Mouse (Mus musculus): ENCODE data around the gene Qsox1. TPM values are rescaled to one million over a fixed set of nuclear protein-coding genes. Genes with fewer than 3 reads are reported as not detected.

Gene Qsox1
- polyA plus RNA-seq, 1 experiment from 2014 or later, result 23.4 TPM

DNA sequence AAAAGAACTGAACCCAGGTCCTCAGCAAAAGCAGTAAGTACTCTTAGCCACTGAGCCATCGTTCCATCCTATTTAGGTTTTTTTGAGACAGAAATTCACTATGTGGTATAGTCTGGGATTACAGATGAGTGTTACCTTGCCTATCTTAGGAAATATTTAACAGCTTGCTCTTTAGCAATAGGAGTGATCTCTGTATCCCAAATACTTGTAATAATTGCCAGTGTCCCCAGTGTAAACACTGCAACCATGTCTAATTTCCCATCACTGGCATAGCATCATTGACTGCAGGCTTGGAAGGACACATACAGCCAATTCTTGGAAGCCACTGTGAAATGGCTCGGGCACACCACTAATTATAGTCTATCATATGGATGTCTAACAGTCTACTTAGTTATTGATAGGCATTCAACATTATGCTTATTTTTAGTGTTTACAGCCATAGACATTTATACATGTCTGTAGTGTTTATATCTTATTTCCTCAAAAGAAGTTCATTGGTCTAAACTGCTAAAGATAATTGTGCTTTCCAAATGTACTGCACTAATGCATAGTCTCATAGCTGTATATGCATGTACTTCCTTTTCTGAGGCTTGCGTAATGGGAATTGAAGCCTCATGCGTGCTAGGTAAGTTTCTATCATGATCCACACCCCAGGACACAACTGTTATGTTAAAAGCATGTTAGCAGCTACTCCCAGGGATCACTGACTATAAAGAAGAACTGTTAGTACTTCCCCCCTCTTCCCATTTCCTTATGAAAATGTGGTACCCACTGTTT, 13.4 kb upstream of the Qsox1 start:
- Histone ChIP-seq H3K27ac (no peak overlapping the region), H3K9ac (no peak overlapping the region), H3K27me3 (no peaks in the 10 kb centered on the region), H3K4me2 (no peak overlapping the region), H3K4me3 (no peak overlapping the region), H3K4me1 (replicated peaks) (no peaks in the 10 kb centered on the region), H3K36me3 (no peaks in the 10 kb centered on the region), H3K9me3 (replicated peaks) (no peaks in the 10 kb centered on the region)
- no peak for ATAC-seq (replicated peaks; ENCODE audit: insufficient number of reproducible peaks, insufficient read depth, low FRiP score, low read depth)
- 83% methylated on average over 4 of the region's 4 CpGs for WGBS

DNA sequence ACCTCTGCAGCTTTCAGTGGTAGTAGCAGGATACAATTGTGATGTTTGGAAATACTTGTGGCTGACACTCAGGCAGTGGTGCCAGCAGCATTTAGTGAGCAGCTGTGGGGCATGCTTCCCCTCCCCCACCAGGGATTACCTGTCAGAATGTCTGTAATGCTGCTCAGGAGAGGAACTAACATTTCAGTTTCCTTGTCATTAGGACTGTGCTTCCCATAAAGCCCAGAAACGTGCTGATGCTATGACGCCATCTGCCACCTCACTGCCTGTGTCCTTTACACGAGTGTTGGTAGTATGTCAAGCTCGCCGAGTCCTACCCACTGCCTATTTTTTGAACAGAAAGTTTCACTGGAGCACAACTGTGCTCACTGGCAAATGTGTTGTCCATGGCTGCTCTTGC, 8.0 kb upstream of the Qsox1 start:
- no peak for ATAC-seq (replicated peaks; ENCODE audit: insufficient number of reproducible peaks, insufficient read depth, low FRiP score, low read depth)
- Histone ChIP-seq H3K4me2 (no peak overlapping the region), H3K27me3 (no peaks in the 10 kb centered on the region), H3K9me3 (replicated peaks) (no peaks in the 10 kb centered on the region), H3K9ac (no peak overlapping the region), H3K36me3 (no peaks in the 10 kb centered on the region), H3K4me3 (no peak overlapping the region), H3K4me1 (replicated peaks) (no peaks in the 10 kb centered on the region), H3K27ac (no peak overlapping the region)
- 78% methylated on average over 5 of the region's 5 CpGs for WGBS

DNA sequence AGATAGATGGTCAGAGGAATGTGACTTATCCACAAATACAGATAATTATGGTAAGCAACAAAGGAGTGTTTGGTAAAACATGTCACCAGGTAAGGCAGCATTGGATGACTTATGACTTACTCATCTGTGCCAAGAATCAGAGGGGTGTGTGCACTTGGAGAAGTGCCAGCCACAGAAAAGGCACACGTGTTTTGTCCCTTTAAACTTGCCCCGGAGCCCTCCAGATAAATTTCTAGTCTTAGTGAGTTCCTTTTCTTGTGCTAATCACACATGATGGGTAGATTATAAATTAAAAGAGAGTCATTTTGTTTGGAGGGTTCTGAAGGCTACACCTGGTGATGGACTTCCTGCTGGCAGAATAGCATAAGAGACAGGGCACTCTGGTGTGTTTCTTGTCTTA, 3.5 kb upstream of the Qsox1 start:
- H3K4me1 ChIP-seq (replicated peaks), result peaks cover 14% of the 10 kb centered on the region
- no peak overlapping the region for H3K4me3 ChIP-seq
- no peaks in the 10 kb centered on the region for H3K27me3 ChIP-seq
- H3K36me3 ChIP-seq, result no peaks in the 10 kb centered on the region
- no peaks in the 10 kb centered on the region for H3K9me3 ChIP-seq (replicated peaks)
- no peak for ATAC-seq (replicated peaks; ENCODE audit: insufficient number of reproducible peaks, insufficient read depth, low FRiP score, low read depth)
- WGBS, result 41% methylated on average over 2 of the region's 2 CpGs
- no peak overlapping the region for H3K27ac ChIP-seq
- H3K4me2 ChIP-seq, result no peak overlapping the region
- H3K9ac ChIP-seq, result no peak overlapping the region

DNA sequence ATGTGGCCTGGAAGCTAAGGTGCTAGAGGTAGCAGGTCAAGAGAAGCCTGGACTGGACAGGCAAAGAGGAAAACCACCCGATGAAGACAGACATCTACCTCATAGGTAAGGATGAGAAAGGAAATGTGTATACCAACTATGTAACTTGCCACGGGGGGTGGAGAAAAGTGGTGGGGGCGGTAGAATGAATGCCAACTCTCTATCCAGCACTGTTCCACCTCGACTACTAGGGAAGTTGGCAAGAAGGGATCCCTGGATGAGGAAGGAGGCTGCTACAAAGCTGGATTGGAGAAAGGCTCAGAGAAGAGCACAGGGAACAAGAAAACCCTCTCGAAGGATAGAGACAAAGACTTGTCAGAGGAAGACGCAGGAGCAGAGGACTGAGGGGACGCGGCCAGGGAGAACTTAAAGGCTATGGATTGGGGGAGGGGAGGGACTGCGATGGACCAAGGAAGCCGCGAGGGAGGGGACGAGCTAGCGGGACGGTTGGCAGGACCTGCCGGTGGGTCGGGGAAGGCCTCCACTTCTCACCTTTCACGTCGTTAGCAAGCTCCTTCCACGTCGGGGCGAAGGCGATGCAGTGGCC, 601 bp downstream of the Qsox1 start:
- Histone ChIP-seq H3K27me3 (no peaks in the 10 kb centered on the region), H3K4me1 (replicated peaks) (peaks cover 33% of the 10 kb centered on the region), H3K9me3 (replicated peaks) (no peaks in the 10 kb centered on the region), H3K4me2 (peak overlapping the region; percentile 77), H3K36me3 (no peaks in the 10 kb centered on the region), H3K27ac (peak overlapping the region; percentile 67), H3K9ac (peak overlapping the region; percentile 69), H3K4me3 (peak overlapping the region; percentile 90)
- 3% methylated on average over 22 of the region's 22 CpGs for WGBS
- ATAC-seq (replicated peaks; ENCODE audit: insufficient number of reproducible peaks, insufficient read depth, low FRiP score, low read depth), result peak; percentile 45

DNA sequence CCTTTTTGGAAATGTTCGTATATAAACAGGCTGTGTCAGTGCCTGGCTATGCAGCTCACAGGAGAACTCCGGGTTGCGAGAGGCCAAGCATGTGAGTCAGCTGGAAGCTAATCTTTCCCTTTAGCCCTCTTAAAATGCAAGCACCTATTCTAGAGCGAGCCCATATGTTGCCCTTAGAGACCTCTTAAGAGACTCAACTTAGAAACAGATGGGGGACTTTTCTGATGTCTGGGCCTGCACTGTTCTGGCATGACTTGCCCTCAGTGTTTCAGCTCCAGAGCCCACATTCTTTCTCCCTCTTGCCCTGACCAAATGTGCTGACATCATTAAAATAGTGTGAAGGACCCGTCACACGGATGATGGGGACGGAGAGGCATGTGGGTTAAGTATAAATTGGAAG, 2.1 kb downstream of the Qsox1 start:
- Histone ChIP-seq H3K4me2 (peak overlapping the region; percentile 77), H3K9ac (no peak overlapping the region), H3K4me1 (replicated peaks) (peaks cover 33% of the 10 kb centered on the region), H3K27ac (peak overlapping the region; percentile 60), H3K36me3 (no peaks in the 10 kb centered on the region), H3K4me3 (peak overlapping the region; percentile 13), H3K9me3 (replicated peaks) (no peaks in the 10 kb centered on the region), H3K27me3 (no peaks in the 10 kb centered on the region)
- ATAC-seq (replicated peaks; ENCODE audit: insufficient number of reproducible peaks, insufficient read depth, low FRiP score, low read depth), result 0 out of 2 replicates have a peak, but pooled peaks have one; percentile 15
- WGBS, result 25% methylated on average over 7 of the region's 7 CpGs

DNA sequence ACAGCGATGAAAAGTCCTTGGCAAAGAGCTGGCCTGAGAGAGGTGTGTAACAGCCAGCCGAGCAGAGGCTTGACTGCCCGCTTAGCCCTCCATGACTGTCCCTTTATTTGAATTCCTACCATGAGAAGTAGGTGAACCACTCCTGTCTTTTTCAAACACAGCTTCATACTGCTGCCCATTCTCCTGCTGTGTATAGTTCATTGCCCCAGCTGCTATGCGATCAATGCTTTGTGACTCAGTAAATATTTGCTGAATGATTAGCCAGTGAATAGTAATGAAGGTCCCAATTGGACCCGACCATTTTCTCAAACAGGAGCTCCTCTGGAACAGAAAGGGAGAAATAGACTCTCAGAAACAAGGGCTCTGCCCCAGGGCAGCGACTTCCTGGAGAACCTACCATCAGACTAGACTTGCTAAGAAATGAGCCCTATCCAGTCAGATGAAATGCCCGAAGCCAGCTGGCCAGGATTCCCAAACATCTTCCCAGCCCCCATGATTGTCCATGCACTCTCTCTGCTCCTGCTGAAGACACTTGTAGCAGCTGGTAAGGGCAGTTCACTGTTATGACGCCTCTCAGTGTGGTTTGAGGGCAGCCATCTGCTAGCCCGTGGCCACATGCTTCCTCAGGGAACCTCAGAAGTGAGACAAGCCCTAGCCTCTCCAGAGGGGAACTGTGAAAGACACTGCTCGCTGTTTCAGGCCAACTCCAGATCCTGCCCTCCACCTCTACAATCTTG, 2.8 kb downstream of the Qsox1 start:
- WGBS, result 60% methylated on average over 10 of the region's 10 CpGs

DNA sequence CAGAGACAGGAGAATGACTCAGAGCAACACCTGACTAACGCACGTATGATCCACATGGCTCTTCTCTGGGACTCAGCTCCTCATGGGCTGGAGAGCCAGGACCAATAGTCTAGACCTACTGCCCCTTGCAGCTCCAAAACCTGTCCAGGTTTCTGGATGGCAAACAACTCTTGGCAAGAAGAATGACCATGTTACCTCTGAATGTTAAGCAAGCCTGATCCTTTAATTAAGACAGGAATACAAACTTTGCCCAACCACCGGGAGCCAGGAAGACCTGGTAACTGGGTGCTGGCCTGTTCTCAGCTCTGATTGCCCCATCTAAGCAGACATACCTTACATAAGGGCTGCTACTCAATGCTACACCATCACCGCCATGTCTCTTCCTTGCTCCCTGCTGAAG, 4.4 kb downstream of the Qsox1 start:
- H3K9me3 ChIP-seq (replicated peaks), result no peaks in the 10 kb centered on the region
- 89% methylated on average over 4 of the region's 4 CpGs for WGBS
- no peaks in the 10 kb centered on the region for H3K27me3 ChIP-seq
- H3K36me3 ChIP-seq, result peaks cover 4% of the 10 kb centered on the region; the same call in 1 of the 2 replicates
- ATAC-seq (replicated peaks; ENCODE audit: insufficient number of reproducible peaks, insufficient read depth, low FRiP score, low read depth), result no peak
- H3K4me1 ChIP-seq (replicated peaks), result peaks cover 30% of the 10 kb centered on the region
- H3K9ac ChIP-seq, result no peak overlapping the region
- no peak overlapping the region for H3K27ac ChIP-seq
- no peak overlapping the region for H3K4me2 ChIP-seq
- no peak overlapping the region for H3K4me3 ChIP-seq

More for the DNA sequence above, 2.8 kb downstream of the Qsox1 start:
- Histone ChIP-seq H3K4me3 (no peak overlapping the region), H3K27ac (peak overlapping the region; percentile 60), H3K4me2 (peak overlapping the region; percentile 77), H3K9me3 (replicated peaks) (no peaks in the 10 kb centered on the region), H3K4me1 (replicated peaks) (peaks cover 33% of the 10 kb centered on the region), H3K36me3 (no peaks in the 10 kb centered on the region), H3K27me3 (no peaks in the 10 kb centered on the region), H3K9ac (no peak overlapping the region)
- ATAC-seq (replicated peaks; ENCODE audit: insufficient number of reproducible peaks, insufficient read depth, low FRiP score, low read depth), result no peak

DNA sequence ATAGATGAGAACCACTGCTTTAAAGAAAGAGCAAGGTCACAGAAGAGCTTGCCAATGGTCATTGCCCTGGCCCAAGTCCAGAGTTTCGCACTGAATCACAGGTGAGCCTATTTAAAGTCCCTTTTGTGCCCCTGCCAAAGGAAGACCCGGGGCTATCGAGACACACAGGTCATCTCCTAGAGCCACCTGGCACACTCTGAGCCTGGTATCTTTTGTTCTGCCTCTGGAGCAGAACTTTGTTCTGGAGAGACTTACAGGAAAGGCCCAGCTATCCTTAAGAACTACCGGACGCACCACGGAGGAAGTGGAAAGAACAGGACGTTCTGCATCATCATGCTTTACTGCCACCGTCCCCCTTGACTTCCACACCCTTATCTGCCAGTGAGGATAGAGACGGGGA, 7.1 kb downstream of the Qsox1 start:
- 77% methylated on average over 9 of the region's 9 CpGs for WGBS
- no peak for ATAC-seq (replicated peaks; ENCODE audit: insufficient number of reproducible peaks, insufficient read depth, low FRiP score, low read depth)
- Histone ChIP-seq H3K9me3 (replicated peaks) (no peaks in the 10 kb centered on the region), H3K4me1 (replicated peaks) (peaks cover 13% of the 10 kb centered on the region), H3K27me3 (no peaks in the 10 kb centered on the region), H3K36me3 (peaks cover 13% of the 10 kb centered on the region; the same call in 1 of the 2 replicates), H3K4me3 (no peak overlapping the region), H3K27ac (no peak overlapping the region), H3K9ac (no peak overlapping the region), H3K4me2 (no peak overlapping the region)

DNA sequence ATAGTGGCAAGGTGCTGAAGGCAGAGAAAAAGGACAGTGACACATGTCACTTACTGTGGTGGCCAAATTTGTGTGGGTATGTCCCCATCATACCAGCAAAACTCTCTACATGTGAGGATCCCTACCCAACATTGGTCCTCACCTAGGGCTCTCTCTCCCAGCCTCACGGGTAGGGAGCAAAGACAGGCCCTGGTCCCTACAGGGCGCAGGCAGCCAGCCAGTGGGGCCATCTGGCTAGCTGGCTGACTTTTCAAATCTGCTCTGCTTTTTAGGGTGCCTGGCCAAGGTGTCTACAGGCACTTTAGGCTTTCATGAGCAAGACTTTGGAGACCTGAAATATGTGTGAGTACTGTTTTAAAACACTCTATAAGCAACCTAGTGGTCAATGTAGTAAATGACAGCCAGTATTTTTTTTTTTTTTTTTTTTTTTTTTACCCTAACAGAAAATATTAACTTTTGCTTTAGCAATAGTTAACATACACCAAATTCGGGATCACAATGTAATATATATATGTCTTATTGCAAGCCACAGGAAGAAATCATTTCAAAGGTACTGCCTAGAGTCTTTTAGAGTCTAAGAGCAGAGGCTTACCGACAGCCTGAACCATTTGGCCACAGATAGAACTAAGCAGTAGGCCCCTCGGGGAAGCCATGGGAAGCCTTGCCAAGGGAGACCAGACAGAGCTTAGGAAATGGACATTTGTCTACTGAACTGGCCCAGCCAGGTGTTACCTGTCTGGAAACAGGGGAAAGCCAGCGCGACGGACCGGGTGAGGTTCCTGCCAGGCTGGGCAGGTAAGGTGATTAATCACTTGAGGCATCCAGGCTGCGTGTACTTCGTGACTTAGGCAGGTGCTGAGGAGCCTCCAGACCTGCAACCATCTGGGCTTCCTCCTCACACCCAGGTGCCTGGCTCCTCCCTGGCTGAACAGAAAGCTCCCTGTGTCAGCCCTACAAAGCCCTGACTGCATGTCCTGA, 11.4 kb downstream of the Qsox1 start:
- Histone ChIP-seq H3K4me3 (no peak overlapping the region), H3K9me3 (replicated peaks) (no peaks in the 10 kb centered on the region), H3K27ac (no peak overlapping the region), H3K9ac (no peak overlapping the region), H3K4me2 (no peak overlapping the region), H3K36me3 (peaks cover 13% of the 10 kb centered on the region; the same call in 1 of the 2 replicates), H3K4me1 (replicated peaks) (peaks cover 17% of the 10 kb centered on the region), H3K27me3 (no peaks in the 10 kb centered on the region)
- no peak for ATAC-seq (replicated peaks; ENCODE audit: insufficient number of reproducible peaks, insufficient read depth, low FRiP score, low read depth)
- WGBS, result 88% methylated on average over 11 of the region's 11 CpGs

DNA sequence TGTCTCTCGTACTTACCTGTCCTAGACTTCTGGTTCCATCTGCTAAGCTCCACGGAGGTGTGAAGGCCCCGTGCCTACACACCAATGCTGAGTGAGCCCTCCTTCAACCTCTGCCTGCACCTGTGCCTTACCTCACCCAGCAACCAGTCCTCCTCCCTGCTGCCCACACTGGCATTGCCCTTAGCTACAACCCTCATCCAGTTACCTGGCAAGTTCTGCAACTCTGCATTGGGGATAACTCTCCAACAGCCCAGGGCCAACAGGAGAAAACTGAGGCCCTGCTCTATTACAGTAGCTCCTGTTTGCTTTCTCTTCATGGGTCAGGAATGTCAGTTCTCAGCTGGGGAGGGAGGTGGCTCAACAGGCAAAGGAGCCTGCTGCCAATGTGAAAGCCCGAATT, 14.7 kb downstream of the Qsox1 start:
- no peak for ATAC-seq (replicated peaks; ENCODE audit: insufficient number of reproducible peaks, insufficient read depth, low FRiP score, low read depth)

More for the DNA sequence above, 14.7 kb downstream of the Qsox1 start:
- Histone ChIP-seq H3K27me3 (no peaks in the 10 kb centered on the region), H3K4me2 (no peak overlapping the region), H3K27ac (no peak overlapping the region), H3K36me3 (peaks cover 25% of the 10 kb centered on the region; the same call in 1 of the 2 replicates), H3K9me3 (replicated peaks) (no peaks in the 10 kb centered on the region), H3K4me1 (replicated peaks) (peaks cover 22% of the 10 kb centered on the region), H3K9ac (no peak overlapping the region), H3K4me3 (no peak overlapping the region)
- WGBS, result 94% methylated on average over 4 of the region's 4 CpGs

Measured in heart, embryonic 15.5 days (tissue).